Mouse (Mus musculus) G1E (cell line): ENCODE measurements at regions not wholly inside any gene's neighbourhood (a gene's known extent, or its start where the extent isn't known, plus 50 kb on each side); places are given as distances from the start of the nearest gene placed in this dataset.

Source experiments
- CTCF ChIP-seq: IDR thresholded peaks from 2 replicates; pipeline ENCODE4 v1.5.1; 2012; ENCODE audit warnings: low read depth, low read length, inconsistent platforms, mixed read lengths
- GATA1 ChIP-seq: IDR thresholded peaks from 2 replicates; pipeline ENCODE4 v1.6.1; 2012; ENCODE audit warnings: borderline replicate concordance, low read length, inconsistent platforms, mixed read lengths
- GATA2 ChIP-seq: IDR thresholded peaks from 2 replicates; pipeline ENCODE4 v1.6.1; 2012; ENCODE audit warnings: low read depth, low read length, inconsistent platforms, borderline replicate concordance
- POLR2AphosphoS5 ChIP-seq: IDR thresholded peaks from 2 replicates; pipeline ENCODE4 v1.6.1; 2012; ENCODE audit warnings: low read depth, low read length, inconsistent platforms; ENCODE audit not compliant: insufficient replicate concordance
- TAL1 ChIP-seq: conservative IDR thresholded peaks from 2 replicates; pipeline ENCODE4 v1.6.1; 2012; ENCODE audit warnings: low read depth, low read length, inconsistent platforms, mixed read lengths

- no peak for TF ChIP-seq GATA1
- no peak for TF ChIP-seq CTCF
- no peak for TF ChIP-seq TAL1
- TF ChIP-seq GATA2, result no peak
- TF ChIP-seq POLR2AphosphoS5, result no peak
Observed at GRCm38 (mm10) chr5:134006470-134007126, 92.9 kb upstream of the Castor2 start.
